Mouse (Mus musculus) frontal cortex, postnatal 14 days (tissue): Measurements from ENCODE around the gene Atp6ap2.
"Not testable (repeated sequence)": the region's sequence is repeated elsewhere in the genome, so short reads cannot be mapped to it uniquely, and the experiment has no call there.

ENCODE experiments used
- DNase-seq, 2 experiments: peaks; one replicate each; pipeline ENCODE4 v3.0.0; 2022; ENCODE audit warnings: low spot score in 2 of 2

Gene Atp6ap2

GRCm38 (mm10) chrX:12587192-12587957, at the start of gene Atp6ap2:
Atp6ap2 (plus strand) TSS chrX:12587801.
- peak; percentile 91 to 93 for DNase-seq

- no peak for DNase-seq
Measured at GRCm38 (mm10) chrX:12544417-12544816, 43.2 kb upstream of the Atp6ap2 start.

DNA sequence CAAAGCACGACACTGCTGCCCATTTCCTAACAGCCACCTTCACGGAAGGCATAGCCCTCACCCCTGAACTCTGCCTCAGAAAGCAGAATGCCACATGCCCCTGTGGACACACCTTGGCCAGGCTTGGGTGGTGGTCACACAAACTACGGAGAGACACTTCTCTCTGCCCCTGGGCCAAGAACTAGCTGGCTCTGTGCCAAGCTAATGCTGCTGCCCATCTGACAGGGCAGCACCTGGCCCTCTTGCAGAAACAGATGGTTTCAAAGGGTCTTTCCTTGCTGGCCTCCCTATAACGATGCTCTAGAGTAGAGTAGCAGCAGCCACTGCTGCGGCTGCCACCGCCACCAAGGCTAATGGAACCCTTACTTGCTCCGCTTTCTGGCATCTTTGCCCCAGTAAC, 30.5 kb upstream of the Atp6ap2 start:
- DNase-seq = no peak

GRCm38 (mm10) chrX:12571407-12571806, 16.2 kb upstream of the Atp6ap2 start:
- no peak for DNase-seq

DNA sequence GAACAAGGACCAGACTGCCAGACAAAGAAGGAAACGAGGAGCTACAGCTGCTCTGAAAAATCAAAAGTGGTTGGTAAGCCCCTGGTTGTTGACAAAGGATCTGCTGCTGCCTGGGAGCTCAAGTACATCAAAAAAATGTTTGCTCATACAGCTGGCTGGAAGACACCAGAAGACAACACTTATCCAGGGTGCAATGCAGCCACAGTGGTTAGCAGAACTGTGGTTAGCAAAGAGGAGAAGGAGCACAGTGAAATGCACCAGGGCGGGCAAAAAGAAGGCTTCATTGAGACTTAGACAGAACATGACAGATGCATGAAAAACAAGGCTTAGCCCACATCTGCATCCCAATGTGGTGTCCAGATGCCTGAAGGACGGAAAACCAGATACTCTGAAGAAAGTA, 9.7 kb upstream of the Atp6ap2 start:
- DNase-seq = no peak

DNA sequence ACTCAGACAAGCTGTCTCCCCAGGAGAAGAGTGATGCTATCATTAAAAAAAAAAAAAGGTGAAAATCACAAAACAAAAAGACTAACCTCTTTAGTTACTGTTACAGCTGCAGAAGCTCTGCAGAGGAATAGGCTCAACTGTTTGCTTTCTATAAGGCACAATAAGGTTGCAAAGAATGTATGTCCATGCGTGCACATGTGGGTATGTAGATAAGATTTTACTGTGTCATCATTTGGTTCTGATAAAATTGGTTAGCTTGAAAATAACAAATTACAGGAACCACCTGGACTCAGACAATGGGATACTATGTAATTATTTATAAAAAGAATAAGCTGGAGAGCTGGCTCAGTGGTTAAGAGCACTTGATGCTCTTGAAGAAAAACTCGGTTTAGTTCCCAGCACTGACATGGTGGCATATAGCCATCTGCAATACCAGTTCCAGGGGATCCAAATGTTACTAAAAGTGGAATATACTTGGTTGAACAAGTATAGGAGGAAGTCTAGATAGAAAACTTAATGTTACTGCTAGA, 9.2 kb upstream of the Atp6ap2 start:
- no peak for DNase-seq

DNA sequence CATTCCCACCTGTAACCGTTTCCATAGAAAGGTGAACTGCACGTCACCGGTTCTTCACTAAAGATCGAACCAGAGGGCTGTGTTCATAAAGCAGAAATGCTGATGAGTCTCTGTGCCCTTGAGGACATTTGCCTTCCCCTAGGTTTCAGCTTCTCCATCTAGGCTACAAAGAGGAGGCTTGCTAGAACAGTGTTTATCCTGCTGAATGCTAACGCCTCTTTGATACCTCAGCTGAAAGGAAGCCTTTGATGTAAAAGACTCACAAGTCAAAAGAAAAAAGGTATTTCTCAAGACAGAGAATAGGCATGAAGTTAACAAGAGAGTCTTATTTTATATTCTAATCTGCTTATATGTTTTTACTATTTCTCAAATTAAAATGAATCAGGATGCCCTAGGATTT, 4.3 kb upstream of the Atp6ap2 start:
- DNase-seq = no peak

DNA sequence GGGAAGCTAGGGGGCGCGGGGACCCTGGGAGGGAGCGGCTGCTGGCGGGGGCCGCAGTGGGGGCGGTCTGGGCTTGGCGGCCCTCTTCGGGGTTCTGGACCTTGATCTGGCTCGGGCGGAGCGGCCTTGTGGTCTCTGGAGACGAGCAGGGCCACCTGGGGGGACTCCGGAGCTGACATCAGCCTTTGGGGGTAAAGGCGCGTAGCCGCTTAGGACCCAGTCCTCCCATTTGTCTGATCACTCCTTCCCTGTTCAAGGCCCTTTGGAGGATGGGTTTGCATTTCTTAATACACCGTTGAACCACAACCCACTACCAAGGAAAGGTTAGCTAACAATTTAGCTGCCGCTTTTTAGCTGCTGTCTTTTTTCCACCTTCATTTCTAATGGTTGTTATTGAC, 356 bp downstream of the Atp6ap2 start:
- no peak for DNase-seq

- DNase-seq = peak in 1 of 2 experiments; percentile 5
Measured at GRCm38 (mm10) chrX:12591401-12591943, 3.9 kb downstream of the Atp6ap2 start.

DNA sequence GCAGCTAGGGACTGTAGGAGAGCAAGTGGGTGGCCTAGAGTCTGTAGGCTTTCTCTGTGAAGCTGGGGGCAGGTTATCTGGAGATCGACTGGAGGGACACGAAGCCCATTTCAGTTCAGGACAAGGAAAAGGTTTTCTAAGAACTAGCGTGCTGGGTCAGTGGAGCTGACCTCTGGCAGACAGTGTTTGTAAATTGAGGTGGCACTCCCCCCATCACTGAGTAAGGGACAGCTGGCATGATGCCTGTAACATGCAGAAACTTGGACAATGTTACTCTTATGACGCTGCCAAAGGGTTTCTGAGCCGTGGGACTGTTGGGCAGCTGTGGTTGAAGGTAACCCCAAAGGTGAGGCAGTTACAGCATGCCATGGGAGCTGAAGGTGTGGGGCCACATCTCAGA, 4.4 kb downstream of the Atp6ap2 start:
- DNase-seq = no peak

- no peak for DNase-seq
Measured at GRCm38 (mm10) chrX:12593824-12594223, 6.2 kb downstream of the Atp6ap2 start.

DNA sequence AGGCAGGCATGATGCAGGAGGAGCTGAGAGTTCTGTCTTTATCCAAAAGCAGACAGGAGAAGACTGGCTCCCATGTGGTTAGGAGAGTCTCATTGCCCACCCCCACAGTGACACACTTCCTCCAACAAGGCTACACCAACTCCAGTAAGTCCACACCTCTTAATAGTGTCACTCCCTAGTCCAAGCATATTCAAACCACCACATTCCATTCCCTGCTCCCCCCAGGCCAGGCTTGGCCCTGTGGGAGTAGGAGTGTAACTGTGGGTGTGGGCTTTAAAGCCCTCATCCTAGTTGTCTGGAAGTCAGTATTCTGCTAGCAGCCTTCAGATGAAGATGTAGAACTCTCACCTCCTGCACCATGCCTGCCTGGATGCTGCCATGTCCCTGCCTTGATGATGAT, 22.9 kb downstream of the Atp6ap2 start:
- DNase-seq = not testable (repeated sequence)

DNA sequence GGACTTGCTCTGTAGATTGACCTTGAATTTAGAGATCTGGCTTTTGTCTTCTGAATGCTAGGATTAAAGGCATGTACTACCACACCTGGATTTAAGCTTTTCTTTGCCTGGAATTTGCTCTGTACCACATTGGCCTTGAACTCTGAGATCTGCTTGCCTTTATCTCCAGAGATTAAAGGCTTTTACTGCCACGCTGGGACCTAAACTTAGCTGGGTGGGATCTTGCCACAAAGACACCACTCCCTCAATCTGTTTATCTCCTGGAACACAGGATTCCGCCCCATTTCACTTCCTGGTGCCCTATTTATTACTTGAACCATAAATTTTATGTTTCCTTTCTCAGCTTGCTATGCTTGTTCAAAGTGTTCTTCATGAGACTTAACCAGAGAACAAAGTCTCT, 23.6 kb downstream of the Atp6ap2 start:
- no peak for DNase-seq

DNA sequence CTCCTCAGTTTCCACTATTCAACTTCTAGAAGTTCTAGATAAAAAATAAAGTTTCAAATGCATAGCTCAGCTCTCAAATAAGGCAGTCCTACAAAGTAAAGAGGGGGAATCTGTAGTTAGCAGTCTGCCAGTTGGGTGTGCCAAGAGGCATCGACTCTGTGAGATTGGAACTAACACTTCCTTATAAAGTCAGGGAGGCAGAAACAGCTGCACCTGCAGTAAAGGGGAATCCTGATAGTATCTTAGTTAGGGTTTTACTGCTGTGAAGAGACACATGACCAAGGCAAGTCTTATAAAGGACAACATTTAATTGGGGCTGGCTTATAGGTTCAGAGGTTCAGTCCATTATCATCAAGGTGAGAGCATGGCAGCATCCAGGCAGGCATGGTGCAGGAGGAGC, 24.8 kb downstream of the Atp6ap2 start:
- DNase-seq = not testable (repeated sequence)

- no peak for DNase-seq
Measured at GRCm38 (mm10) chrX:12625131-12625530, 37.5 kb downstream of the Atp6ap2 start.

GRCm38 (mm10) chrX:12644976-12645375, 57.4 kb downstream of the Atp6ap2 start:
- no peak for DNase-seq

DNA sequence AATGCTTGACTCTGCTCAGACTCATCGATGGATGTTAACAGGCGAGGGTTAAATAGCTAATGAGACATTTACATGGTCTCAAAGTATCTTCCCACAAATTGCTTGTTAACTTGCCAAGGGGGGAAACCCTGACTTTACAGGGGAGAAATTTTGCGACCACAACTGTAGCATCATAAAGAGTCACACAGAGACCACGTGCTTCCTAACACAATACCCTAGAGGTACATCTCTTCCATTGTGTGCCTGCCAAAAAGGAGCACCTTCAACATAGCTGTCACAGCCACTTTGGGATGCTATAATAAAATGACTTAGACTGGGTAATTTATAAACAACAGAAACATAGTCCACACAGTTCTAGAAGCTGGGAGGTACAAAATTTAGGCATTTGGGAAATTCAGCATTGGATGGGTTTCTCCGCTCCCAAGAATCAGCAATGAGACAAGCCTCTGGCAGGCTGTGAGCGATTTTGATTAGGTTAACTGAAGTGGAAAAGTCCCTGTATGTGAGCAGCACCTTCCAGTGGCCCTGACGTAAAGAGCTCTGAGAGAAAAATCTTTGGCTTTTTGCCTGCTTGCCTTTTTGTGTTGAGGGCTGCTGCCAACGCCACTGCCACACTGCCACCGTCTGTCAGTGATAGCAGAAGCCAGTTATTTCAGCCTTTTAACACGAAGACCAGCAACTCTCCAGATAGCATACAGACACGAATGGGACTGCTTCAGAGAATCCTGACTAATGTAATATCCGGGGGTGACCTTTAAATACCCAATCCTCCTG, 58.1 kb downstream of the Atp6ap2 start:
- DNase-seq = no peak

DNA sequence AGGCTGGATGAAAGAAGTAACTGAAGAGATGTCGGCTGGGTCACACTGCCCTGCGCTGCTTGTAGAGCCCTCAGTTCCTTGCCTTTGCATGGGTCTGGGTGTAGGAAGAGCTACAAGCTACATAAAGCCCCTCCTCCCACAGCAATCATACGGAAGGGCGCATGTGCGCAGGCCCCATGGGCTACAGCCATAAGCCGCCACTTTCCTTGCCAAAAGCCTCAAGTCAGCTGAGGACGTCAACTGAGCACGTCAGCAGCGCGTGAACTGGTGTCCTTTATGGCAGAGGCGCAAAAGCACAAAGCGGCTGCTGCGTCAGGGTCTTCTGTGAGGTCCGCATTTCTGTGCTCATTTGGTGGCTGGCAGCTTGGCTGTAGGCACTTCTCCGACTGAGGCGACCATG, 64.3 kb downstream of the Atp6ap2 start:
- DNase-seq = no peak

DNA sequence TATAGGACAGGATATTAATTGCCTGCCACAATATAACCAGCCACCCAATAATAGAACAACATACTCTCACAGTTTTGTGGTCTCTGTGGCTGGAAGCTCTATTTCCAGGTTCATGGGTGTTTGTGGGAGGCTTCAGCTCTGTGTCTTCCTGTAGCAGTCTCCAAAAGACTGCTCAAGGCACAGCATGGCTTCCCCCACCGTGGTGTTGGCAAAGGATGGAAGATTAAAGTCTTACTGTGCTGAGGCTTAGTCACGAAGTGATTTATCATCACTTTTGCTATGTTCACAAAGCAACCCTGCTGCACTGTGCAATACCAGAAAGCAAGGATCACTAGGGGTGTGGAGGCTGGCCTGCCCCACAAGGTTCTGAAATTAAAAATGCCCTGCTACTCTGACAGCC, 66.3 kb downstream of the Atp6ap2 start:
- DNase-seq = no peak
